Mouse (Mus musculus) spleen, adult 2 months (tissue): ENCODE data around the gene Olfr1047. TPM values are rescaled to one million over a fixed set of nuclear protein-coding genes. Genes with fewer than 3 reads are reported as not detected.

Experiments
- DNase-seq, 2 experiments: peaks; one replicate each; pipeline versions ENCODE4 v3.0.0 to v3.0.0-alpha.2; 2012 to 2021; ENCODE audit warnings: low spot score in 2 of 2, low read depth in 1 of 2
- H3K27ac ChIP-seq: fragments of 200-500 bp; 2 replicates; pipeline ENCODE4 v1.5.1; 2012; ENCODE audit warnings: low read length, inconsistent platforms; ENCODE audit not compliant: insufficient read depth
- H3K27me3 ChIP-seq: fragments of 200-500 bp; 2 replicates; pipeline ENCODE4 v1.6.1; 2012; ENCODE audit warnings: mild to moderate bottlenecking, moderate library complexity, low read length, inconsistent platforms; ENCODE audit not compliant: control insufficient read depth, insufficient read depth
- H3K36me3 ChIP-seq: fragments of 200-500 bp; 2 replicates; pipeline ENCODE4 v1.6.1; 2012; ENCODE audit warnings: mild to moderate bottlenecking, low read length, inconsistent platforms; ENCODE audit not compliant: control insufficient read depth, insufficient read depth
- H3K4me1 ChIP-seq: fragments of 200-500 bp; 2 replicates; pipeline ENCODE4 v1.6.1; 2011; ENCODE audit warnings: inconsistent platforms; ENCODE audit not compliant: control insufficient read depth, insufficient read depth, insufficient read length
- H3K4me3 ChIP-seq: fragments of 200-500 bp; 2 replicates; pipeline ENCODE4 v1.5.1; 2011; ENCODE audit warnings: mild to moderate bottlenecking, inconsistent platforms; ENCODE audit not compliant: insufficient read depth, insufficient read length; ENCODE audit errors: extremely low read depth
- CTCF ChIP-seq: fragments of 200-500 bp; IDR thresholded peaks from 2 replicates; pipeline ENCODE4 v1.5.1; 2011; ENCODE audit warnings: mild to moderate bottlenecking, inconsistent platforms; ENCODE audit not compliant: insufficient read depth, insufficient read length, insufficient replicate concordance; ENCODE audit errors: extremely low read depth
- POLR2A ChIP-seq: fragments of 200-500 bp; IDR thresholded peaks from 2 replicates; pipeline ENCODE4 v1.6.1; 2011; ENCODE audit warnings: low read depth, low read length, inconsistent platforms
- WGBS: fragments of 180-500 bp; shearing (Covaris S2); methylation state at CpG from one replicate; pipeline ENCODE4 v1.1.7; 2018; 5-methylcytosine and 5-hydroxymethylcytosine counted together
- polyA plus RNA-seq: library from polyadenylated mRNA; depleted of rRNA; stranded (reverse); fragments of >200 nt; gene quantifications from 2 replicates; pipeline ENCODE4 v1.2.3, GENCODE M21; 2012; rRNA removed

Olfr1047 gene
- polyA plus RNA-seq, 1 experiment = not detected

DNA sequence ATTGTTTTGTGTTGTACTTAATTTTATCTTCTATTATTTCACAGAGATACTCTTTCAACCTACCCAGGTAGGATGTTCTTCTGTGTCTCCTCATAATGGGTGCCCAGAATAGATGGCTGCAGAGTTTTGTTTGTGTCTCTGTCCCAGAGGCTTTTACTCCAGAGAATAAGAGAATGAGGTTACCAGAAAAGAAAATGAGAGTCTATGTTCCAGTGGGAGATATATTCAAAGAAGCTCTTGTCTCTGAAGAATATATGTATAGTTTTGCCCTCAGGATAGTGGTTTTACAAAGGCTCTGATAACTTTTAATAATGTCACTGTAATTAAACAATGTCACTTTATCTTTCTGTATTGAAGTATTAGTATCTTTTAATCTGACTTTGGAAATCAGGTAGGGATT is 45.6 kb downstream of the Olfr1047 start, which contains the start of gene Olfr52:
Gene Olfr52 (minus strand): TSS at position 101 of the 400 bp plus-strand sequence.
- no peak for DNase-seq

GRCm38 (mm10) chr2:86179950-86180349 is 51.3 kb downstream of the Olfr1047 start:
- no peak for DNase-seq
- Histone ChIP-seq H3K27ac (no peak overlapping the region), H3K4me1 (no peaks in the 10 kb centered on the region), H3K36me3 (no peaks in the 10 kb centered on the region), H3K4me3 (no peak overlapping the region), H3K27me3 (no peaks in the 10 kb centered on the region)
- 81% methylated on average over 3 of the region's 3 CpGs for WGBS
- TF ChIP-seq POLR2A = no peak
- TF ChIP-seq CTCF = no peak

More for the DNA sequence above, 45.6 kb downstream of the Olfr1047 start, which contains the start of gene Olfr52:
- Histone ChIP-seq H3K4me1 (no peaks in the 10 kb centered on the region), H3K27me3 (no peaks in the 10 kb centered on the region), H3K27ac (no peak within 1 kb of the TSS), H3K36me3 (no peaks in the 10 kb centered on the region), H3K4me3 (no peak within 1 kb of the TSS)
- TF ChIP-seq POLR2A (no peak), CTCF (no peak)

DNA sequence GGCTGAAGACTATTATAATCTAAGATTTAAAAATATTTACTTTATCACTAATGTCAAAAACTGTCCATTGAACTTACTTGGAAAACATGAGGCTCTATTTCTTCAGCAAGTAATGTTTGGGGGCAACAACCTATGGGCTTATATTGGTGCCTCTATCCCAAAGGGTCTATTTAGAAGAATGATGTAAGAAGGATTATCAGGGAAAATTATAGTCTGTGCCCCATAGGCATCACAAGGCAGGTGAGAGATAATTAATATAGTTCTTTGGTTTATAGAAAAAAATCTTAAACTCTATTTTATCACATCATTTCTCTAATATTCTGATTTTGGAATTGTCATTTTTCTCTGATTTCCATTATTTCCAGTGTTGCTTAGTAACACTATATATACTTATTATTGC is 53.5 kb downstream of the Olfr1047 start, which contains the start of gene Olfr1044:
Gene Olfr1044 (minus strand): TSS at position 101 of the 400 bp plus-strand sequence.
- TF ChIP-seq CTCF (no peak), POLR2A (no peak)
- Histone ChIP-seq H3K27me3 (no peaks in the 10 kb centered on the region), H3K4me1 (no peaks in the 10 kb centered on the region), H3K27ac (no peak within 1 kb of the TSS), H3K36me3 (no peaks in the 10 kb centered on the region), H3K4me3 (no peak within 1 kb of the TSS)
- no peak for DNase-seq

Other genes with a start within 250 kb of the Olfr1047 start
- gene Olfr1031, start 241.1 kb downstream of the Olfr1047 start, polyA plus RNA-seq = not detected in 2 replicates
- not detected in 2 replicates for gene Olfr1032, start 225.9 kb downstream of the Olfr1047 start, polyA plus RNA-seq
- 0.28 and 0.30 TPM in 2 replicates for gene Olfr1033, start 210.8 kb downstream of the Olfr1047 start, polyA plus RNA-seq
- 0.06 and 0.11 TPM in 2 replicates for gene Olfr1034, start 185.5 kb downstream of the Olfr1047 start, polyA plus RNA-seq
- not detected in 2 replicates for gene Olfr1036, start 157.4 kb downstream of the Olfr1047 start, polyA plus RNA-seq
- not detected in 2 replicates for gene Olfr1037, start 144.0 kb downstream of the Olfr1047 start, polyA plus RNA-seq
- gene Olfr1039, start 95.5 kb downstream of the Olfr1047 start, polyA plus RNA-seq = not detected in 2 replicates
- not detected in 2 replicates for gene Olfr1040, start 84.7 kb downstream of the Olfr1047 start, polyA plus RNA-seq
- gene Olfr1042, start 69.6 kb downstream of the Olfr1047 start, polyA plus RNA-seq = not detected in 2 replicates
- gene Olfr1043, start 63.9 kb downstream of the Olfr1047 start, polyA plus RNA-seq = not detected in 2 replicates
- gene Olfr1044, start 53.6 kb downstream of the Olfr1047 start, polyA plus RNA-seq = not detected in 2 replicates
- gene Olfr52, start 45.7 kb downstream of the Olfr1047 start, polyA plus RNA-seq = not detected in 2 replicates
- gene Olfr1045, start 28.4 kb downstream of the Olfr1047 start, polyA plus RNA-seq = not detected in 2 replicates
- not detected in 2 replicates for gene Olfr1046, start 12.1 kb downstream of the Olfr1047 start, polyA plus RNA-seq
- not detected in 2 replicates for gene Olfr1048, start 8.9 kb upstream of the Olfr1047 start, polyA plus RNA-seq
- gene Olfr1049, start 26.9 kb upstream of the Olfr1047 start, polyA plus RNA-seq = not detected in 2 replicates
- gene Olfr1051, start 47.7 kb upstream of the Olfr1047 start, polyA plus RNA-seq = not detected in 2 replicates
- gene Olfr1052, start 61.1 kb upstream of the Olfr1047 start, polyA plus RNA-seq = not detected in 2 replicates
- gene Olfr1053, start 83.9 kb upstream of the Olfr1047 start, polyA plus RNA-seq = not detected in 2 replicates
- not detected in 2 replicates for gene Olfr1054, start 104.0 kb upstream of the Olfr1047 start, polyA plus RNA-seq
- not detected in 2 replicates for gene Olfr1055, start 118.9 kb upstream of the Olfr1047 start, polyA plus RNA-seq
- not detected in 2 replicates for gene Olfr1056, start 131.1 kb upstream of the Olfr1047 start, polyA plus RNA-seq
- not detected in 2 replicates for gene Olfr1057, start 147.0 kb upstream of the Olfr1047 start, polyA plus RNA-seq
- not detected in 2 replicates for gene Olfr1058, start 157.2 kb upstream of the Olfr1047 start, polyA plus RNA-seq
- gene Olfr1061, start 182.6 kb upstream of the Olfr1047 start, polyA plus RNA-seq = not detected in 2 replicates
- gene Olfr1062, start 195.3 kb upstream of the Olfr1047 start, polyA plus RNA-seq = not detected in 2 replicates
- not detected in 2 replicates for gene Olfr1065, start 219.2 kb upstream of the Olfr1047 start, polyA plus RNA-seq
- not detected in 2 replicates for gene Olfr1066, start 224.9 kb upstream of the Olfr1047 start, polyA plus RNA-seq